Mouse (Mus musculus) adrenal gland, adult 8-10 months (tissue): ENCODE measurements around the gene Gcgr. TPM values are rescaled to one million over a fixed set of nuclear protein-coding genes. Genes with fewer than 3 reads are reported as not detected.

ENCODE experiments used
- total RNA-seq, 4 experiments: library from RNA; stranded (reverse); gene quantifications; 2 replicates each; pipeline ENCODE4 v1.2.4; 2022

The Gcgr gene
- total RNA-seq, 4 experiments from 2014 or later, result 0.87 to 4.0 (median 2.3) TPM

Other genes starting within 250 kb of the Gcgr start
- 1,000 to 10,000 TPM; 1,100 to 1,474 (median 1,219) TPM for gene Actg1, start 182.2 kb upstream of the Gcgr start, total RNA-seq
- gene Fscn2, start 169.2 kb upstream of the Gcgr start, total RNA-seq, result 1 to 10 TPM in 1 of 4 experiments, under 1 TPM in 2, not detected in 1; 0.16 to 1.2 (median 0.42) TPM
- 10 to 100 TPM; 18.4 to 39.6 (median 33.4) TPM for gene Faap100, start 151.9 kb upstream of the Gcgr start, total RNA-seq
- 100 to 1,000 TPM in 2 of 4 experiments, 10 to 100 TPM in 2; 89.1 to 108 (median 99.5) TPM for gene Nploc4, start 93.0 kb upstream of the Gcgr start, total RNA-seq
- 1 to 10 TPM in 2 of 4 experiments, not detected in 2; 2.8 to 6.6 TPM for gene Tspan10, start 88.1 kb upstream of the Gcgr start, total RNA-seq
- gene Pde6g, start 77.2 kb upstream of the Gcgr start, total RNA-seq, result under 1 TPM; 0.16 to 0.49 (median 0.33) TPM
- 10 to 100 TPM; 25.6 to 34.1 (median 32.2) TPM for gene Oxld1, start 72.6 kb upstream of the Gcgr start, total RNA-seq
- 10 to 100 TPM; 24.2 to 33.4 (median 29.4) TPM for gene Ccdc137, start 72.6 kb upstream of the Gcgr start, total RNA-seq
- gene Arl16, start 63.1 kb upstream of the Gcgr start, total RNA-seq, result 10 to 100 TPM; 22.8 to 38.7 (median 29.5) TPM
- gene Mrpl12, start 46.1 kb upstream of the Gcgr start, total RNA-seq, result 10 to 100 TPM; 77.6 to 95.8 (median 90.1) TPM
- gene Slc25a10, start 38.9 kb upstream of the Gcgr start, total RNA-seq, result 100 to 1,000 TPM; 121 to 174 (median 163) TPM
- gene Mcrip1, start 19.0 kb downstream of the Gcgr start, total RNA-seq, result 10 to 100 TPM; 62.9 to 67.8 (median 65.3) TPM
- gene Ppp1r27, start 20.4 kb downstream of the Gcgr start, total RNA-seq, result 1 to 10 TPM in 3 of 4 experiments, under 1 TPM in 1; 0.78 to 2.8 (median 1.2) TPM
- 100 to 1,000 TPM; 439 to 580 (median 550) TPM for gene P4hb, start 42.6 kb downstream of the Gcgr start, total RNA-seq
- 100 to 1,000 TPM; 356 to 389 (median 365) TPM for gene Arhgdia, start 50.9 kb downstream of the Gcgr start, total RNA-seq
- 100 to 1,000 TPM in 1 of 4 experiments, 10 to 100 TPM in 3; 52.1 to 102 (median 72.7) TPM for gene Alyref, start 67.7 kb downstream of the Gcgr start, total RNA-seq
- 100 to 1,000 TPM in 2 of 4 experiments, 10 to 100 TPM in 2; 90.3 to 112 (median 98.6) TPM for gene Anapc11, start 67.7 kb downstream of the Gcgr start, total RNA-seq
- 1 to 10 TPM in 2 of 4 experiments, not detected in 2; 1.3 to 2.1 TPM for gene Npb, start 77.8 kb downstream of the Gcgr start, total RNA-seq
- gene Pcyt2, start 87.2 kb downstream of the Gcgr start, total RNA-seq, result 100 to 1,000 TPM; 201 to 310 (median 259) TPM
- gene Sirt7, start 94.5 kb downstream of the Gcgr start, total RNA-seq, result 10 to 100 TPM; 61.1 to 97.1 (median 75.7) TPM
- gene Mafg, start 102.9 kb downstream of the Gcgr start, total RNA-seq, result 10 to 100 TPM; 53.2 to 74.4 (median 69.7) TPM
- 1 to 10 TPM in 3 of 4 experiments, under 1 TPM in 1; 0.73 to 2.0 (median 1.3) TPM for gene Pycr1, start 113.1 kb downstream of the Gcgr start, total RNA-seq
- 1 to 10 TPM in 1 of 4 experiments, under 1 TPM in 2, not detected in 1; 0.65 to 1.2 (median 0.81) TPM for gene Myadml2, start 117.5 kb downstream of the Gcgr start, total RNA-seq
- gene Notum, start 130.5 kb downstream of the Gcgr start, total RNA-seq, result 1 to 10 TPM; 5.1 to 9.0 (median 7.2) TPM
- 100 to 1,000 TPM; 101 to 108 (median 106) TPM for gene Aspscr1, start 142.3 kb downstream of the Gcgr start, total RNA-seq
- gene Cenpx, start 183.0 kb downstream of the Gcgr start, total RNA-seq, result 10 to 100 TPM; 49.3 to 61.7 (median 55.7) TPM
- gene Lrrc45, start 183.2 kb downstream of the Gcgr start, total RNA-seq, result 10 to 100 TPM; 26.1 to 57.9 (median 42.3) TPM
- gene Rac3, start 190.8 kb downstream of the Gcgr start, total RNA-seq, result 10 to 100 TPM; 11.1 to 23.9 (median 15.9) TPM
- gene Dcxr, start 196.6 kb downstream of the Gcgr start, total RNA-seq, result 100 to 1,000 TPM in 2 of 4 experiments, 10 to 100 TPM in 2; 41.6 to 142 (median 76.2) TPM
- gene Cbr2, start 201.4 kb downstream of the Gcgr start, total RNA-seq, result 10 to 100 TPM in 1 of 4 experiments, 1 to 10 TPM in 3; 4.8 to 11.4 (median 6.5) TPM
- gene Hmga1b, start 232.1 kb downstream of the Gcgr start, total RNA-seq, result 10 to 100 TPM in 3 of 4 experiments, 1 to 10 TPM in 1; 9.3 to 13.1 (median 11.6) TPM